ENCODE assay signal across 8 mouse cellular contexts in the genomic region with DNA sequence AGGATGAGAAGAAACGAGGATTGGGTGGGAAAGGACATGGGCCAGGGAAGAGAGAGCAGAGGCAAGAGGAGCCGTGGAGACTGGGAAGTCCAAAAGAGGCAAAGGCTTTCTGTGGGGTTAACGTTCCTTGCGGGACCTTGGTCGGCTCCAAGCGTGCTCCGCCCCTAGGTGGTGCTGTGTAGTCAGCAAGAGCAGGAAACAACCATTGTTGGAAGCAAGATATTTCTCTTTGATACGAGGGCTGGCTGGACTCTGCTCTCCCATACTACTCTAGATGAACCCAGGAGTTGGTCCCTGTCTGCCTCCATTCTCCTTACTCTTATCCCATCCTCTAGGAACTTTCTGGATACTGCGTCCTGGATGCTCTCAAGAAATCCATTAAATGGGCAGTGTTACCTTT.
DNase-seq lines count a peak whose midpoint lies in the region; ATAC-seq and TF ChIP-seq lines count a peak whose summit lies in the region.

No protein-coding gene starts in this region.

- no peaks in the 10 kb centered on the region for H3K36me3 ChIP-seq in lung, postnatal 0 days (ENCODE audit: insufficient read depth, low read length)
- H3K36me3 ChIP-seq in stomach, embryonic 15.5 days, result no peaks in the 10 kb centered on the region

- no peak overlapping the region for H3K27ac ChIP-seq in lung, postnatal 0 days (ENCODE audit: low read length)
- no peak overlapping the region for H3K27ac ChIP-seq in stomach, embryonic 15.5 days

- TF ChIP-seq EP300 in lung, postnatal 0 days (IDR thresholded peaks at IDR 0.05), result no peak

- 0 out of 2 replicates have a peak, but pooled peaks cover 3% of the 10 kb centered on the region for H3K27me3 ChIP-seq in lung, postnatal 0 days (replicated peaks; ENCODE audit: insufficient read depth, low read length)
- H3K27me3 ChIP-seq in stomach, embryonic 15.5 days (replicated peaks), result no peaks in the 10 kb centered on the region

- peak; percentile 38 for DNase-seq in Muller cell, postnatal 12 days (ENCODE audit: inconsistent ontology term)
- DNase-seq in adrenal gland, postnatal 25 days, result peak; percentile 76
- DNase-seq in fibroblast of lung, adult 2 months (ENCODE audit: low read depth), result peak; percentile 37
- DNase-seq in heart, postnatal 4 days, result peak; percentile 80
- DNase-seq in layer of hippocampus, adult 9-10 months (ENCODE audit: low spot score), result peak; percentile 25
- DNase-seq in lung, postnatal 0 days (ENCODE audit: low spot score), result peak; percentile 78
- no peak for DNase-seq in spleen, adult 12 weeks (ENCODE audit: low spot score)

- no peaks in the 10 kb centered on the region for H3K4me1 ChIP-seq in lung, postnatal 0 days (ENCODE audit: insufficient read depth, low read depth, low read length)
- peaks cover 6% of the 10 kb centered on the region; the same call in 1 of the 2 replicates for H3K4me1 ChIP-seq in stomach, embryonic 15.5 days

- no peak overlapping the region for H3K4me3 ChIP-seq in lung, postnatal 0 days (ENCODE audit: low read depth, low read length)
- no peak overlapping the region for H3K4me3 ChIP-seq in stomach, embryonic 15.5 days (replicated peaks)

- no peak overlapping the region for H3K9ac ChIP-seq in lung, postnatal 0 days (replicated peaks; ENCODE audit: low read depth)
- no peak overlapping the region for H3K9ac ChIP-seq in stomach, embryonic 15.5 days

- H3K4me2 ChIP-seq in lung, postnatal 0 days (replicated peaks; ENCODE audit: low read depth, low read length), result no peak overlapping the region
- H3K4me2 ChIP-seq in stomach, embryonic 15.5 days, result peak overlapping the region; percentile 29; the same call in 1 of the 2 replicates

- peak; percentile 55 for ATAC-seq in lung, postnatal 0 days
- peak; percentile 70; the same call in 1 of the 2 replicates for ATAC-seq in stomach, embryonic 15.5 days (ENCODE audit: insufficient read depth, low FRiP score, low read depth)

- TF ChIP-seq CTCF in lung, postnatal 0 days (IDR thresholded peaks at IDR 0.05), result peak; percentile 86

- WGBS in lung, postnatal 0 days, result 24% methylated on average over 9 of the region's 9 CpGs
- WGBS in stomach, embryonic 15.5 days, result 23% methylated on average over 9 of the region's 9 CpGs

- no peaks in the 10 kb centered on the region for H3K9me3 ChIP-seq in lung, postnatal 0 days (ENCODE audit: low read length)
- no peaks in the 10 kb centered on the region for H3K9me3 ChIP-seq in stomach, embryonic 15.5 days
